ENCODE assay signal across 10 mouse cellular contexts in the genomic region with DNA sequence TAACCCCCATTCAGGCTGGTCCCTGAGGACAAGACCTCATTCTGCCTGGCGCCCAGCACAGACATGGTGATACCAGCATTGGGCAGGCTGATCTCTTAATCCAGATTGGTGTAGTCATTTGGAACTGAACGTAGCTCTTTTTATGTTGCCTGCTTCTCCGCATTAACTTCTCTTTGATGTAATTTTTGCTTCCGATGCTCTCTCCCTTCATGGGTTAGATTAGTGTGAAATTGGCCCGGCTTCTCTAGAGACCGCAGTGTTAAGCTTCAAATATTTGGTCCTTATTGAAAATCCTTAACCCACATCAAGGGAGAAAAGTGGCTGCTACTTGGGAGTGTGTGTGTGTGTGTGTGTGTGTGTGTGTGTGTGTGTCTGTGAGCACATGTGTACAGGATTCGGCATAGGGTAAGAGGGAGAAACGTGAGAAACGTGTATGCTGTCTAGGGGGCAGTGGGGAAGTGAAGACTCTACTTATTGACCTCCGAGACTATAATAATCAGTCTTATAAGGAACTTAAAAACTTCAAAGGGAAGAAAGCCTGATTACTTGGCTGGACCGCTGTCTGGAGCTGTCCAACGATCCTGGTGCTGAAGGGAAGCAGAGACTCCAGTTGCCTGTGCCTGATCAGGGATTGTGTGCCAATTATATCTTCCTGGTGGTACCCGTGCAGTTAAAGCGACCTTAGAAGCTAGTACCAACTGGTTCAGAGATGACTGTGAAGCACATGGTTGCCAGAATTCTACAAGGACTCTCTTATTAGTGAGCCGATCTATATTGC. TPM values are rescaled to one million over a fixed set of nuclear protein-coding genes. Genes with fewer than 3 reads are reported as not detected.
A peak's percentile ranks its signal among the peaks of the same experiment; 100 is the strongest.
DNase-seq lines count a peak whose midpoint lies in the region; ATAC-seq and TF ChIP-seq lines count a peak whose summit lies in the region.
"Had no signal": no experiment of that assay in that cellular context is flagged by ENCODE, and none has a peak within 500 bp of the region (broad histone marks: within the 10 kb centered on the region; RNA-seq: fewer than 3 reads in every experiment).

No protein-coding gene starts in this region.

- no peak overlapping the region for H3K4me3 ChIP-seq in limb, embryonic 10.5 days
- no peak overlapping the region for H3K4me3 ChIP-seq in neural tube, embryonic 11.5 days (ENCODE audit: low read depth, low read length)
- H3K4me3 ChIP-seq in intestine, postnatal 0 days (ENCODE audit: low read depth, low read length) = no peak overlapping the region
- H3K4me3 ChIP-seq: liver, embryonic 15.5 days; stomach, embryonic 15.5 days had no signal

- no peak overlapping the region for H3K4me2 ChIP-seq in neural tube, embryonic 11.5 days (ENCODE audit: low read depth)
- H3K4me2 ChIP-seq in intestine, postnatal 0 days (replicated peaks; ENCODE audit: low read depth) = no peak overlapping the region
- H3K4me2 ChIP-seq: liver, embryonic 15.5 days; stomach, embryonic 15.5 days had no signal

- no peak overlapping the region for H3K9ac ChIP-seq in neural tube, embryonic 11.5 days (ENCODE audit: low read length)
- H3K9ac ChIP-seq in intestine, postnatal 0 days (ENCODE audit: low read depth, low read length) = no peak overlapping the region
- H3K9ac ChIP-seq: liver, embryonic 15.5 days; stomach, embryonic 15.5 days had no signal

- TF ChIP-seq CTCF in intestine, postnatal 0 days (IDR thresholded peaks at IDR 0.05; ENCODE audit: low read depth) = no peak

- H3K9me3 ChIP-seq in limb, embryonic 10.5 days (replicated peaks) = no peaks in the 10 kb centered on the region
- no peaks in the 10 kb centered on the region for H3K9me3 ChIP-seq in neural tube, embryonic 11.5 days (ENCODE audit: control insufficient read depth, low read length)
- no peaks in the 10 kb centered on the region for H3K9me3 ChIP-seq in intestine, postnatal 0 days (ENCODE audit: control insufficient read depth)
- H3K9me3 ChIP-seq: liver, embryonic 15.5 days; stomach, embryonic 15.5 days had no signal

- no peak overlapping the region for H3K27ac ChIP-seq in limb, embryonic 10.5 days
- H3K27ac ChIP-seq in neural tube, embryonic 11.5 days (ENCODE audit: low read depth, low read length) = no peak overlapping the region
- no peak overlapping the region for H3K27ac ChIP-seq in intestine, postnatal 0 days (ENCODE audit: low read depth, low read length)
- H3K27ac ChIP-seq: liver, embryonic 15.5 days; stomach, embryonic 15.5 days had no signal

- peaks cover 91% of the 10 kb centered on the region for H3K27me3 ChIP-seq in limb, embryonic 10.5 days (ENCODE audit: low read depth, poor library complexity, severe bottlenecking)
- H3K27me3 ChIP-seq in neural tube, embryonic 11.5 days (ENCODE audit: control insufficient read depth, insufficient read depth, low read length) = peaks cover 46% of the 10 kb centered on the region
- peaks cover 50% of the 10 kb centered on the region for H3K27me3 ChIP-seq in intestine, postnatal 0 days (replicated peaks; ENCODE audit: control insufficient read depth, insufficient read depth, low read length)

- H3K36me3 ChIP-seq in limb, embryonic 10.5 days = no peaks in the 10 kb centered on the region
- no peaks in the 10 kb centered on the region for H3K36me3 ChIP-seq in neural tube, embryonic 11.5 days (ENCODE audit: control insufficient read depth, insufficient read depth, low read length)
- no peaks in the 10 kb centered on the region; the same call in 1 of the 2 replicates for H3K36me3 ChIP-seq in intestine, postnatal 0 days (ENCODE audit: control insufficient read depth, insufficient read depth)
- H3K36me3 ChIP-seq: liver, embryonic 15.5 days; stomach, embryonic 15.5 days had no signal

- no peak for ATAC-seq in neural tube, embryonic 11.5 days (ENCODE audit: insufficient read depth, low FRiP score, low TSS enrichment)
- no peak for ATAC-seq in intestine, postnatal 0 days
- ATAC-seq in activated CD4-positive, CD25-positive, alpha-beta regulatory T cell, adult 4 months = no peak

- peaks cover 26% of the 10 kb centered on the region for H3K4me1 ChIP-seq in limb, embryonic 10.5 days
- peaks cover 10% of the 10 kb centered on the region for H3K4me1 ChIP-seq in neural tube, embryonic 11.5 days (ENCODE audit: control insufficient read depth, insufficient read depth, low read length)
- no peaks in the 10 kb centered on the region for H3K4me1 ChIP-seq in intestine, postnatal 0 days (replicated peaks; ENCODE audit: control insufficient read depth, insufficient read depth, low read length)

- peak; percentile 3 to 45 for DNase-seq in kidney, adult 8-10 months
- no peak for DNase-seq in kidney, adult 11 months
- peak; percentile 41 for DNase-seq in Muller cell, postnatal 12 days (ENCODE audit: inconsistent ontology term)
- peak; percentile 85 for DNase-seq in embryo, embryonic 10.5 days (ENCODE audit: low spot score)
- DNase-seq in limb, embryonic 10.5 days (ENCODE audit: low spot score) = peak; percentile 88
- peak; percentile 75 for DNase-seq in neural tube, embryonic 11.5 days (ENCODE audit: low spot score)

- 41% methylated on average over 15 of the region's 15 CpGs for WGBS in limb, embryonic 10.5 days
- WGBS in neural tube, embryonic 11.5 days = 44% methylated on average over 15 of the region's 15 CpGs
- WGBS in intestine, postnatal 0 days = 43% methylated on average over 15 of the region's 15 CpGs

RNA-seq across cellular contexts. Expression of gene Gpatch2l, which starts 28.8 kb away (rescaled TPM):
- 14.9 and 18.0 TPM in 2 replicates for polyA plus RNA-seq in limb, embryonic 10.5 days (2016; fragmentation: Nextera tagmentation; extraction: Ambion mirVana)
- polyA plus RNA-seq in neural tube, embryonic 11.5 days (2014; fragmentation: Nextera tagmentation; extraction: Ambion mirVana) = 18.2 and 21.9 TPM in 2 replicates
- 5.5 and 6.7 TPM in 2 replicates for polyA plus RNA-seq in intestine, postnatal 0 days (2015; fragmentation: Nextera tagmentation; extraction: Ambion mirVana)
- 10 to 100 TPM; 16.9 to 23.2 TPM for polyA plus RNA-seq in activated CD4-positive, CD25-positive, alpha-beta regulatory T cell, adult 4 months (2017; shearing (Covaris generic))
